Mouse (Mus musculus) embryonic stem cell, embryonic (primary cell): ENCODE measurements at regions not wholly inside any gene's neighbourhood (a gene's known extent, or its start where the extent isn't known, plus 50 kb on each side); places are given as distances from the start of the nearest gene placed in this dataset.
"Not testable (repeated sequence)": the region's sequence is repeated elsewhere in the genome, so short reads cannot be mapped to it uniquely, and the experiment has no call there.

Experiments
- CTCF ChIA-PET, 4 experiments: fragments of 300-600 bp in 2 of 4; fragments of 350-600 bp in 2 of 4; sonication (Branson Sonifier 250); formaldehyde crosslinking; loops; one replicate each; lab custom pipeline; 2022; ENCODE audit warnings: inconsistent platforms in 2 of 4; lab: Charles Lee
- POLR2A ChIA-PET, 4 experiments: fragments of 300-600 bp in 2 of 4; fragments of 350-600 bp in 2 of 4; sonication (Branson Sonifier 250); formaldehyde crosslinking; loops; one replicate each; lab custom pipeline; 2022; ENCODE audit warnings: antibody characterized with exemption in 4 of 4, inconsistent platforms in 1 of 4; lab: Charles Lee

DNA sequence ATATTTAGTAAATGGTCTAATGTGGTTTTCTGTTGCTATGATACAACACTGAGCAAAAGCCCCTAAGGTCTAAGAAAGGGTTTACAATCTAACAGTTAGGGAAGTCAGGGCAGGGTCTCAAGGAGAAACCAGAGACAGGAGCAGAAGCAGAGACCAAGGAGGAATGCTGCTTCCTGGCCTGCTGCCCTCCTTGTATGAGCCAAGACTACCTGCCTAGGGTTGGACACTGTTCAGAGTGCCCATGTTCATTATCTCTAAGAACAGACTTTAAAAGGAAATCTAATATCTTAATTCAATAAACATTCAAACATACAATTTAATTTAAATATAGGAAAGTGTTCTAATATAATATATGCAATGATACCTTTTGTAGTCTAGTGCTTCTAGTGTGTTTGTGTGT, 63.0 kb upstream of the Tmem106b start:
- ChIA-PET POLR2A (no interaction called here), CTCF (no interaction called here)

DNA sequence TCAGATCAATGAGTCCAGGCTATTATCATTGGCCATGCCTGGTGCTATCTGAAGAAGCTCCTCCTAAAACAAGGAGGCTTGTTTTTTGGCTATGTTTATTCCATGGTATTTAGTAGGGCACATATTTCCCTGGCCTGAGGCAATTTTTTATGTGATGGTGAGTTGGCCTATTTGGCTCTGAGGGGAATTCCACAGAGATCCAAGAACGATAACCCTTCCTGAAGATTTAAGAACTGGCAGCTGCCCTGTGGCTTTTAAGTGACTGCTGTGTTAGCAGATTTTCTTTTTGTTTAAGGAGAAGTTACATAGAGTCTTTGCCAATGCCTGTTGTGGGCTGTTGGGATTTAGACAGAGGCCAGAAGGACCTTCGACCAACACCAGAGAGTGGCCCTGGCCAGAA, 74.9 kb upstream of the Tmem106b start:
- ChIA-PET POLR2A (no interaction called here), CTCF (no interaction called here)

DNA sequence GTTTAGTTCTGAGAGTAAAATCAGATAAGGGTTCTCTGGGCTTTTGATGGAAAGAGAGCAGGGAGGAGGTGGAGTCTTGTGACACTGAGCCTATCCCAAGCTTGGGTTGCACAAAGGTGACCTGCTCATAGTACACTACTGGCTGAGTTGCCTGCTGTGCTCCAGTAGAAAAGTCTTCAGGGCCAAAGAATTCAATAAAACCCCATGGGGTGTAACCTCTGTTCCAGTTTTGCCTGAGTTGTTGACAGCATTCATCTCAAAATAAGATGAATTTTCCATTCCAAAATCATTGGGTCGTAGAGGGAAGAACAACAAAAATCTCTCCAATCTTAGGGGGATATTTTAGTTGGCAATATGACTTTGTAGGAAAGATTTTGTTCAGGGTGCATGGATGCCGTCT, 75.8 kb upstream of the Tmem106b start:
- ChIA-PET POLR2A (no interaction called here), CTCF (no interaction called here)

DNA sequence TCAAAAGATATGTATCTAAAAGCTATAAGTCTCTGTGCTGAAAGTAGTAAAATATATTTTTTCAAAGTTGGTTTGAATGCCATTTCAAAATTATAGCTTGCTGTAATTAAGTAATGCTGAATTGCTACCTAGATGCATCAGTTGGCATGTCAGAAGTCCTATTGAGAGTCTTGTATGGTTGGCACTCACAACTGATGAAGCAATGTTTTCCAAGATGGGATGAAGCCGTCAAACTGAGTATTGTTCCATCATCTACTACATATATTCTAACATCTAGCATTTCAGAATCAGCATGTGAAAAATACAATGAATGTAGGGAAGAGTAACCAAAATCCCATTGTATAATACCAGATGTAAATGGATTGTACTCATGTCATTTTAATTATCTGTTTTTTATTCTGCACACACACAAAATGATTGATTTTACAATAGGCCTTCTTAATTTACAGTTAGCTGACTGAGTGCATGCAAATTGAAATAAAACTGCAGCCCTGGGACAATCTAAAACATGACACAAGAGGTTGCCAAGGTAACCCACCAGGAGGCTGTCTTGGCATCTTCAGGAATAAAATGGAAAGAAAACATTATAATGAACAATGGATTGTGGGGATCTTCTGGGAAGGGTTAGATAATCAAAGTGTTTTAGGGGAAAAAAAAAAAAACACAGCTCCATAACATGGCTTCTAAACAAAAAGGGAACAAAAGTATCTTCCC, 92.2 kb upstream of the Tmem106b start:
- ChIA-PET POLR2A (no interaction called here), CTCF (no interaction called here)

DNA sequence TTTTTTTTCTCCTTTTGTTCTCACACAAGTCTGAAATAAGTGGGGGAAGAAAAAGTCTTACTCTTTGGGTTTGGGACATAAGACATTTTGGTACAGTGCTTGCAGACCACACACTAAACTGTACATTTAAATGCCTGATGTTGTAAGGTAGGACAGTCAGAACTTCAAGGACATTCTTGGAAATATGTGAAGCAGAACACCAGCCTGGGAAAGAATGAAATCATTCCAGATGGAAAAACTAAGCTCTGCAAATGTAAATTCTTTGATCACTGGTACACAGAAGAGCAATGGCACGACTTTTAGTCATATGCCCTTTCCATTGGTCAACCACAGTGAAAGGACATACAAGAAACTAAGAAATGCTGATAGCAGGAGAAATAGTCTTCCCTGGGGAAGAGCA, 98.0 kb upstream of the Tmem106b start:
- ChIA-PET CTCF (no interaction called here), POLR2A (no interaction called here)

DNA sequence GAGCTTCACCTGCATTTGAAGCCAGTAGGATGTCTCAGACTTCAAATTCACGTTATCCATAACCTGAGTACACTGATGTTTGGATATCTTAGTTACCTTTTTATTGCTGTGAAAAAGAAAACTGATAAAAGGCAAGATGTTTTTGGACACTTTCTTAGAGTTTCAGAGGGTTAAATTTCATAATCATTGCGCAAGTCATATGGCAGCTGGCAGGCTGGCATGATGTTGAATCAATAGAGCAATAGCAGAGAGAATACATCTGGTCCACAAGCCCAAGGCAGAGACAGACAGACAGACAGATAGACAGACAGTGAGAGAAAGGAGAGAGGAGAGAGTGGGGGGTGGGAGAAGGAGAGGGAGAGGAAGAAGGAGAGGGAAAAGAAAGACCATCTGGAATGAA, 102.3 kb upstream of the Tmem106b start:
- POLR2A ChIA-PET, result no interaction called here
- CTCF ChIA-PET, result no interaction called here

DNA sequence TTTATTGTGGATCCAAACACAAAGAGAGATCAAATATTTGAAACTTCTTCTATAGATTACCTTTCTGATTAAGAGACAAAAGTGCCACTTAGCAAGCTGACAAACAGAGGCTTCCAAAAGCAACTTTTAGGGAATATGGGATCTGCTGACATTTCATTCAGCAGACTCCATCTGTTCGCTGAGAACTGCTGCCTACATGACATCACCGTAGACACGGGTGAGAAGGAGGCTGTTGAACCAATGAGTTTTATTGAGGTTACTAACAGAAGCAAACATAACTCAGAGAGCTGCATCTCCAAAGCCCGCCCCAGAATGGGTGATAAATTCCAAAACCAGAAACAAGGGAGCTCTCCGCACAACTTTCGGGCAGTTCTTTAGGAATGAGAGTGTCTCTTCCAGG, 111.8 kb upstream of the Tmem106b start:
- POLR2A ChIA-PET, result interaction anchor here in 1 of 4 experiments (0.6 kb wide), 1 partner anchor 163 kb away, joined by 3 read pairs; no protein-coding TSS in a partner anchor
- CTCF ChIA-PET, result interaction anchor here in 1 of 4 experiments (0.6 kb wide), 1 partner anchor 175 kb away, joined by 3 read pairs; no protein-coding TSS in a partner anchor

DNA sequence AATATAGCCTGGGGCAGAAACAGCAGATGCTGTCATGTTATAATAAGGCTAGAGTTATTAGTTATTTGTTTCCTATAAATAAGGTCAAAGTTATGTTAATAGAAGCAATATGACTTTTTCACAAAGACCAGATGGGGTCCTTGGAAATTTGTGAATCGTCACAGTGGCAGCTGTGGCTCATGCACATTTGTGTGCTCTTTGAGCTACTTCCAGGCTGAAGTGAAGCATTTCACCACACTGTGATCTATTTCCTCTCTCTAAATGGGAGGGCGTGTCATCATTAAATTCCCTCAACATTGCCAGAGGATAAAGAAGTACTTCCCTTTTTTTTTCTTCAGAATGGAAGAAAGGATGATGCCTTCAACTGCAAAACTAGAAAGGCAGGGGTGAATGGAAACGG, 157.9 kb upstream of the Tmem106b start:
- CTCF ChIA-PET, result no interaction called here

DNA sequence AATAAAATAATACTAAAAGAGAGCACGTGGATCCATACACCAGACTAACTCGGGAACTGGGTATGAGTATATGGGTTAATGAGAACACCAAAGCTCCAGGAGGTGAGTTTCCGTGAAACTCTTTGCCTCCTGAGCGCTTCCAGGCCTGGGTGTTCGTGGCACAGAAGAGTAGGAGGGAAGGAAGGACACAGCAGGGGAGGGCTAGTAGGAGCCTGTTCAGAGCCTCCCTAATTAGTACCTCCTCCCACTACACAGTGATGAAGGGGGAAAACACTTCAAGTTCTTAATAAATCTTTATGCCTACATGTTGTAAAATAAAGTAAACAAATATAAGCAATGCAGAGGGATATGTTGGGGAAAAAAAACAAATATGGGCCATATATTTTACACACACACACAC, 143.7 kb upstream of the Thsd7a start:
- POLR2A ChIA-PET, result no interaction called here
- CTCF ChIA-PET, result no interaction called here

More for the DNA sequence above, 157.9 kb upstream of the Tmem106b start:
- POLR2A ChIA-PET, result no interaction called here

DNA sequence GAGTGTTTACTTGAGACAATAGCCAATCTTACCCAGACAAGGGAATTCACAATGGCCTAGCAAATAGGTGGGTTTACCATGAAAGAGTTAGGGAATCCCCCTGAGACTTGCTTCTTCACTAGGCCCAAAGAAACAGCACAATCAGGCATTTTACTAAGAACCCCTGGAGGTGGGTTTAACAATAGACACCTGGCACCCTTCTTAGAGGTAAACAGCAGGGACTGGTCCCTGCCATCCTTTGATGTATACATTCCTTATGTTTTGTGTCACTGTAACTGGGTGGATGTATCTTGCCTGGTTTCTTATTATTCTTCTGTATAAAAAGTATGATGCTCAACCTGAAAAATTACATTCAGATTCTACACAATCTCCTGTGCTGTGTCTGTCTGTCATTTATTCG, 127.7 kb upstream of the Thsd7a start:
- CTCF ChIA-PET, result interaction anchor here in 1 of 4 experiments (0.6 kb wide), 1 partner anchor 14 kb away, joined by 5 read pairs; no protein-coding TSS in a partner anchor

DNA sequence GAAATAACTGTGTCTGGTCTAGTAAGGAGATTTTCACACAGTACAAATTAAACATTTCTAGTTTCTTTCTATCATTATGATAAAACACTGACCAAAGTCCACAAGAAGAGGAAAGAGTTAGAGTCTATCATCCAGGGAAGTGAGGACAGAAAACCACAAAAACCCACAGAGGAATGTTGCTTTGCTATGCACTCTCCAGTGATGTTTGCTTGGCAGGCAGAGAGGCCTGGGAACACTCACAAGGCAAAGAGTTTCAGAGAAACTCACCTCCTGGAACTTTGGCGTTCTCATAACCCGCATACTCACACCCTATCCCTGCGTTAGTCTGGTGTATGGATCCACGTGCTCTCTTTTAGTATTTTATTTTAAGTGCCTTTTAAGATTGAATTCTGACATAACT, 127.2 kb upstream of the Thsd7a start:
- CTCF ChIA-PET, result no interaction called here
- POLR2A ChIA-PET, result no interaction called here

More for the DNA sequence above, 127.7 kb upstream of the Thsd7a start:
- POLR2A ChIA-PET, result not testable (repeated sequence)

DNA sequence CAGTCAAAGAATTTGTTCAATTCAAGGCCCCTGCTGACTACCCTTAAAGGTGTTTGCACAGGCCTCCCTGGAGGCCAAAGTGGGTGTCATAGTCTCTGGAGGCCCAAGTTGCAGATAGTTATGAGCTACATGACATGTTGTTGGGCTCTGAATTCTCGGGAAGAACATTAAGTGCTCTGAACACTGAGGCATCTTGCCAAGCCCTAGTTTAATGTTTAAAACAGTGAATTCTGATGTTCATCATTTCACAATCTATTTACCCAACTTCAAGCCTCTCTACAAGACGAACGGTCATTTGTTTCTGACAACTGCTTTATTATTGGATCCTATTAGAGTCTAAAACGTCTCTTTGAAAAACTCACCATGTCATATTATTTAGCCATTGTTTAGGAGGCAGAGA, 119.0 kb upstream of the Thsd7a start:
- POLR2A ChIA-PET, result no interaction called here
- CTCF ChIA-PET, result no interaction called here

DNA sequence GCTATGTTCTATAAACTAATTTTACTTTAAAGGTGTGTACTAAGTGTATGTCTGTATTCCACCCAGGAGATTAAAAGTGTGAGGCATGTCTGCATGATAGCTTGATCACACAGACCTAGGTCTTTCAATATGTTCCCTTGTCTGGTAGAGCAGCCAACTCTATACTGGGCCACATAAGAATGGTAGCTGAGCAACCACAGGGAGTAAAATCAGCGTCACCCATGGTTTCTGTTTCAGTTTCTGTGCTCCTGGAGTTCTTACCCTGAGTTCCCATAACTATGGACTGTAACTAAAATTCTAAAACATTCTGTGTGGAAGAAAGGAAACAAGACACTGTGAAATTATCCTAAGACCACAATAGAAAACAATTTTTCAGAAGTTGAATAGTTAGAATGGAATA, 102.8 kb upstream of the Thsd7a start:
- ChIA-PET POLR2A (no interaction called here), CTCF (no interaction called here)

DNA sequence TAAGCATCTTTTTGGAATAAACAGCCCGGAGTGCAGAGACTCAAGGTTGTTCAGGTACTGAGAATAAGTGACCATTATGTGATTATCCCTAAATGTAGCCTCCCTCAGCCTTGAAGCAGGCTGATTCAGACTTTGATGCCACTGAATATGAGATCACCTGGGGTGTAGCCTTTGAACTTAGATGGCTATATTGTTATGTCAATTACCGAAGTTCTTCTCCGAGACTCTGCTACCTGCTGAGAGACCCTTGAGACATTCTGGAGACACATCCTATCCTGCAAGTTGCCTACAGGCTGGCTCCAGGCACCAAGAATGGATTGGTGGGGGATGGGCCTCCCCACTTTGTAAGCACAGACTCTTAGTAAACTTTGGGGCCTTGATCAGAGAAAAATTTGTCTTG, 85.9 kb upstream of the Thsd7a start:
- CTCF ChIA-PET, POLR2A ChIA-PET: not testable (repeated sequence)

DNA sequence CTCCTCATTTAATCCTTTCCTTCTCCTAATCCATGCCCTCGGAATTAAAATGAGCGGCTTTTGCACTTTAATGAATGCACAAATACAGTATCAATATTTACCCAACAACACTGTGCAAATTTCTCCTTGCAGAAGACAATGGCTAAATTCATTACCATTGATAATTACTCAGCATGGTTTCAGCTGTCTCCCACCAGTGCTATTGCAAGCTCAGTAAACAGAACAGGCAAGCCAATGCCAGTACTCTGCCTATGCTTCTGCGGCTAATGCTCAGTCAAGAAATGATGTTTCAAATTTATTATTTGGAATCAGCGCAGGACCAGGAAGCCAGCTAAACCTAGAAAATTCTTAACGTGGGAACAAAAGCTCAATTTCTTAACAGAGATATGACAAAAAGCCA, 84.1 kb upstream of the Thsd7a start:
- POLR2A ChIA-PET, result no interaction called here
- CTCF ChIA-PET, result no interaction called here

DNA sequence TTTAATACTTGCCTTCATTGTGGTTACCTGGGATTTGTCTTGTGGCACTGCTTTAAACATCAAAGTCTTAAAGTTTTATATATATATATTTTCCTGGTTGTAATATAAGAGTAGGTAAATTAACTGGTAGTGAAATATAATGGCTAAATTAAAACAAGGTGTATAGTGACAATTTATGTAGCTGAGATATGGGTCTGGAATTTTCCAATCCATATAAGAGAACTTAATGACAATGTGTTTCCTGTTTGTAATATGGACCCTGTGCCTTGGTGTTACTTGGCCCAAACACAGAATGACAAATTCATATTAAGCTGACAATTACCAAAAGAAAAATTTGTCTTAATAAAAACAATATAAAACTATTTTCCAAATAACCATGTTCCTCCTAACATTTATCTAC, 82.7 kb upstream of the Thsd7a start:
- CTCF ChIA-PET, result interaction anchor here in 1 of 4 experiments (0.6 kb wide), 1 partner anchor 256 kb away, joined by 3 read pairs; no protein-coding TSS in a partner anchor
- POLR2A ChIA-PET, result no interaction called here

DNA sequence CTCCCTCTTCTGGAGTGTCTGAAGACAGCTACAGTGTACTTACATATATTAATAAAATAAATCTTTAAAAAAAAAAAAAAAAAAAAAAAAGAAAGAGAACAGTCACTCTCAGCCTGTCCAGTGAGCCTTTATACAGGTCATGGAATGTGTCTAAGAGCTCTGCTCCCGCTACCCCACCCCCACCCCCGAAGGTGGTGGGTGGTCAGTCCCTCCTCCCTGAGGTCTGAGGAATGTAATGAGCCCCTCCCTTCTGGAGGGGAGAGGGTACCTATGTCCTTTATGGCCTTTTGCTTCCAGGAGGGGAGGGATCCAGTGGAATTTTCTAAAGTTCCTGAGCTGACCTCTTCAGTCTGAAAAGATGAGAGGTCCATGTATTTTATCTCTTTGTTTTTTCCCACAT, 82.3 kb upstream of the Thsd7a start:
- CTCF ChIA-PET, result interaction anchor here in 1 of 4 experiments (0.6 kb wide), 1 partner anchor 257 kb away, joined by 3 read pairs; no protein-coding TSS in a partner anchor
- POLR2A ChIA-PET, result no interaction called here

DNA sequence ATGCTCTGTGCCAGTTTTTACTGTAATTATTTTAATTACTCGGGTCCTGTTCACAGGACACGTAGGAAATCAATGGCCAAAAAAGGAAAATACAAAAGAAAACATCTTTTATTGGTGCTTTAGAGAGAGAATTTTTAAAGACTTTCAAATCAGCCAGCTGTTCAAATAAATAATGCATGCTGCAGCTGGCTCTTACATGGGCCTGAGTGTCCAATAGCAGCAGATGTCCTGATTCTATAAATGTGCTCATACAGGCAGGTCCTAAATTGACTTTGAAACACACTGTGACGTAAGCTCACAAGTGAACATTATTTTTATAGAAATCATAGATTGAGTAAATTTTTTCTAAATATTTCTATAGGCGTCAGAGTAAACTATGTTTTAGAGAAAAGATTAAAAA, 78.5 kb upstream of the Thsd7a start:
- ChIA-PET POLR2A (no interaction called here), CTCF (no interaction called here)

DNA sequence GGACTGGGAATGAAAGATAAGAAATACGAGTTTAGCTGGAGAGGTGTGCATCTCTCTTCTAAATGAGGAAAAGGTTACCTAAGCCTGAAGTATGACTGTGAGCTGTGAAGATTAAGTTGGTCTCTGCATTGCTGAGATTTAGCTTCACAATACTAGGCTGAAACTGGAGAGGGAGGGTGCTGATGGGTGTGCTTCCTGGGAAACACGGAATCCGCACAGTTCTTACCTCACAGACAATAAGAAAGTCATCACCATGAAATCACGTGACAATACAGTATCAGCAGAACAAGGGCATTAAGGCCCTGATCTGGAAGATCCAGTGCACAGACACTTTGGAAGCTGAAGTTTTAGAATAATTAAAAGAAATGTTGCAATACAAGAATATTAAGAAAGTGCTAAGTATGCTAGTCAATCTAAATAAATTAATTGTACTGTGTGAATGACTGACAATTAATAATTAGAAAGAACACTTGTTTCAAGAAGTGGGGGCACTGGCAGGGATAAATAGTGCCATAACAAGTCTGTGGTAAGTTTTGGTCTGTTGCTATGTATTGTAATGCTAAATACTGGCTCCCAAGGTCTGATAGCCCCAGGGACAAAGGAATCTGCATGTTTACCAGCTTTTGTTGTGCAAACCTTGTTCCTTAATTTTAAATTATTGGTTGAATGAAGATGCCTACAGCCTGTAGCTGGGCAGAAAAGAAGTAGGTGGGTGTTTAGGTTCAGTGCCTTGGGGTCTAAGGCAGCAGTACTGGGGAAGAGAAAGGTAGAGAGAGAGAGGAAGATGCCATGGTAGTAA, 66.0 kb upstream of the Thsd7a start:
- ChIA-PET POLR2A (interaction anchor here in 1 of 4 experiments (0.8 to 1.6 kb wide), 5 partner anchors 11 to 66 kb away, joined by 3 to 4 read pairs (median 3); partner anchors contain the start of gene Thsd7a), CTCF (no interaction called here)

DNA sequence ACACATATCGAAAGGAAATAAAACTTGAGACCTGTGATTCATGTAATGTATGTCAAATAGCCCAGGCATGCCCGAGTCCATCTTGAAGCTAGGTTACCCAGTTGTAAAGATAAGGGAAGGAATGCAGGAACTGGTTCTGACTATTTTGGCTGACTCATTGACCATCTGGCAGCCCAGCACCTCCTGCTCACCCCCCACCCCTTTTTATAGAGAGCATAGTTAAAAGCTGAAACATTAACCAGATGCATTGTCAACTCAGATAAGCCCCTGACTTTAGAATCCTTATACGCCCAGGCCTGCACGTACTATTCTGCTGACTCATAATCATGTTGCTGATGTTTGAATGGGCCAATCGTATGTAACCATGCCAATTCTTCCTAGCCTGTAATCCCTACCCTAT, 64.6 kb upstream of the Thsd7a start:
- POLR2A ChIA-PET, result interaction anchor here in 1 of 4 experiments (1.6 to 2.1 kb wide), 2 partner anchors 10 to 22 kb away, joined by 3 to 5 read pairs; no protein-coding TSS in a partner anchor
- CTCF ChIA-PET, result not testable (repeated sequence)
